ENCODE assay signal across 7 mouse cellular contexts in the genomic region with DNA sequence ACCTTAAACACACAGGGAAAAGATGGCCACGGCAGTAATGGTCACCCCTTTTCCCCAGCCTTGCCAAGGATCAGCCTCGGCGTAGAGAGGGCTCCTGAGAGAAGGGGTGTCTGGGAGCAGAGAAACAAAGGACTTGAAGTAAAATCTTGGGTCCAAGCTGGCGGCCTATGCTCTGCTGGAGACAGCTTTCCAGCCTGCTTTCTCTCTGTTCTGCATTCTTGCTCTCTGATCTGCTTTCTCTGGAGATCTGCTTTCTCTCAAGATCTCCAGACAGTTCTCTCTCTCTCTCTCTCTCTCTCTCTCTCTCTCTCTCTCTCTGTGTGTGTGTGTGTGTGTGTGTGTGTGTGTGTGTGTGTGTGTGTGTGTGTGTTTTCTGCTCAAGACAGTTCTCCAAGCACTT.
DNase-seq lines count a peak whose midpoint lies in the region; ATAC-seq lines count a peak whose summit lies in the region.
"Not testable (repeated sequence)": the region's sequence is repeated elsewhere in the genome, so short reads cannot be mapped to it uniquely, and the experiment has no call there.

No protein-coding gene starts in this region.

- H3K36me3 ChIP-seq in embryonic facial prominence, embryonic 10.5 days (replicated peaks); heart, embryonic 10.5 days; heart, embryonic 14.5 days (ENCODE audit: control insufficient read depth, insufficient read depth, low read length); intestine, embryonic 15.5 days; lung, embryonic 16.5 days (ENCODE audit: control insufficient read depth, insufficient read depth, low read length); stomach, embryonic 14.5 days (ENCODE audit: control insufficient read depth, insufficient read depth, low read length): not testable (repeated sequence)

- DNase-seq in embryonic facial prominence, embryonic 10.5 days (ENCODE audit: low spot score); heart, embryonic 10.5 days (ENCODE audit: low spot score): not testable (repeated sequence)
- peak; percentile 56 for DNase-seq in yolk sac, embryonic 10.5 days (ENCODE audit: low spot score)

- H3K9me3 ChIP-seq in embryonic facial prominence, embryonic 10.5 days; heart, embryonic 10.5 days; heart, embryonic 14.5 days (ENCODE audit: control insufficient read depth, low read length); intestine, embryonic 15.5 days; lung, embryonic 16.5 days (ENCODE audit: control insufficient read depth, low read length); stomach, embryonic 14.5 days (ENCODE audit: control insufficient read depth, low read depth, low read length): not testable (repeated sequence)

- H3K4me2 ChIP-seq in heart, embryonic 14.5 days (ENCODE audit: low read length); intestine, embryonic 15.5 days (replicated peaks); lung, embryonic 16.5 days (ENCODE audit: low read depth, low read length); stomach, embryonic 14.5 days (replicated peaks; ENCODE audit: low read depth, low read length): not testable (repeated sequence)

- H3K9ac ChIP-seq in heart, embryonic 14.5 days (ENCODE audit: low read length); intestine, embryonic 15.5 days; stomach, embryonic 14.5 days (replicated peaks; ENCODE audit: low read depth, low read length): not testable (repeated sequence)
- H3K9ac ChIP-seq in lung, embryonic 16.5 days (ENCODE audit: low read length): peak overlapping the region; percentile 39; the same call in 1 of the 2 replicates

- 62% methylated on average over 4 of the region's 4 CpGs for WGBS in embryonic facial prominence, embryonic 10.5 days
- WGBS in heart, embryonic 10.5 days: 30% methylated on average over 4 of the region's 4 CpGs
- 24% methylated on average over 4 of the region's 4 CpGs for WGBS in heart, embryonic 14.5 days
- 33% methylated on average over 4 of the region's 4 CpGs for WGBS in intestine, embryonic 15.5 days
- 58% methylated on average over 4 of the region's 4 CpGs for WGBS in lung, embryonic 16.5 days
- 44% methylated on average over 4 of the region's 4 CpGs for WGBS in stomach, embryonic 14.5 days

- not testable (repeated sequence) for H3K27me3 ChIP-seq in embryonic facial prominence, embryonic 10.5 days (replicated peaks; ENCODE audit: low read depth, poor library complexity, severe bottlenecking); heart, embryonic 10.5 days (ENCODE audit: insufficient read depth, poor library complexity, severe bottlenecking); heart, embryonic 14.5 days (ENCODE audit: control insufficient read depth, insufficient read depth, low read length); intestine, embryonic 15.5 days (replicated peaks); lung, embryonic 16.5 days (ENCODE audit: control insufficient read depth, insufficient read depth, low read depth, low read length); stomach, embryonic 14.5 days (ENCODE audit: control insufficient read depth, insufficient read depth, low read length)

- ATAC-seq in heart, embryonic 14.5 days (ENCODE audit: insufficient number of reproducible peaks, insufficient read depth, low FRiP score, low read depth); lung, embryonic 16.5 days (ENCODE audit: low read depth): not testable (repeated sequence)
- ATAC-seq in intestine, embryonic 15.5 days: peak; percentile 69
- ATAC-seq in stomach, embryonic 14.5 days (ENCODE audit: insufficient number of reproducible peaks, insufficient read depth, low FRiP score, low read depth): peak; percentile 56; the same call in 1 of the 2 replicates

- H3K4me3 ChIP-seq in embryonic facial prominence, embryonic 10.5 days; heart, embryonic 10.5 days; heart, embryonic 14.5 days (ENCODE audit: control insufficient read depth in 1 of 2, insufficient read depth in 1 of 2, low read depth in 1 of 2, low read length in 2 of 2); intestine, embryonic 15.5 days (replicated peaks); lung, embryonic 16.5 days (ENCODE audit: low read length); stomach, embryonic 14.5 days (ENCODE audit: low read depth, low read length): not testable (repeated sequence)

- H3K4me1 ChIP-seq in embryonic facial prominence, embryonic 10.5 days; intestine, embryonic 15.5 days (replicated peaks); lung, embryonic 16.5 days (replicated peaks; ENCODE audit: control insufficient read depth, insufficient read depth, low read length); stomach, embryonic 14.5 days (ENCODE audit: control insufficient read depth, insufficient read depth, low read length): not testable (repeated sequence)
- H3K4me1 ChIP-seq in heart, embryonic 10.5 days: peaks cover 16% of the 10 kb centered on the region; the same call in 1 of the 2 replicates
- peaks cover 6 to 16% of the 10 kb centered on the region in 2 experiments for H3K4me1 ChIP-seq in heart, embryonic 14.5 days (ENCODE audit: control insufficient read depth in 2 of 2, insufficient read depth in 2 of 2, low read length in 2 of 2)

- peak overlapping the region; percentile 57; the same call in 1 of the 2 replicates for H3K27ac ChIP-seq in embryonic facial prominence, embryonic 10.5 days (replicated peaks)
- H3K27ac ChIP-seq in heart, embryonic 10.5 days: peak overlapping the region; percentile 64; the same call in 1 of the 2 replicates
- H3K27ac ChIP-seq in heart, embryonic 14.5 days (replicated peaks in 1 of 2; ENCODE audit: control insufficient read depth in 1 of 2, insufficient read depth in 1 of 2, low read depth in 2 of 2, low read length in 2 of 2): 0 out of 4 replicates have a peak overlapping the region, but pooled peaks have one; percentile 1 to 52
- H3K27ac ChIP-seq in intestine, embryonic 15.5 days: peak overlapping the region; percentile 66
- peak overlapping the region; percentile 42; the same call in 1 of the 2 replicates for H3K27ac ChIP-seq in lung, embryonic 16.5 days (ENCODE audit: low read length)
- H3K27ac ChIP-seq in stomach, embryonic 14.5 days (ENCODE audit: low read length): peak overlapping the region; percentile 91

Comparison
In these comparisons a context has a peak if more than half of its experiments do, and no peak if none do; other contexts are left out.
1. H3K27ac ChIP-seq: peak in every context shown above with its lines; median percentile 91 in stomach, embryonic 14.5 days; 66 in intestine, embryonic 15.5 days; 64 in heart, embryonic 10.5 days; 57 in embryonic facial prominence, embryonic 10.5 days; 42 in lung, embryonic 16.5 days; 26 in heart, embryonic 14.5 days.